Mouse (Mus musculus) forebrain, embryonic 15.5 days (tissue): ENCODE data around the gene Ms4a4a. TPM values are rescaled to one million over a fixed set of nuclear protein-coding genes. Genes with fewer than 3 reads are reported as not detected.

Source experiments
- ATAC-seq: fragments of 200-750 bp; cut with Nextera tagmentation; replicated peaks from 2 replicates; pipeline ENCODE4 v1.8.0; 2017; ENCODE audit warnings: mild to moderate bottlenecking, moderate TSS enrichment, moderate library complexity
- H3K27ac ChIP-seq: fragments of 300-500 bp; sonication (generic); replicated peaks from 2 replicates; pipeline ENCODE4 v1.5.1; 2015; ENCODE audit warnings: mild to moderate bottlenecking, inconsistent platforms
- H3K27me3 ChIP-seq: fragments of 300-500 bp; sonication (generic); 2 replicates; pipeline ENCODE4 v1.6.1; 2015; ENCODE audit warnings: inconsistent platforms
- H3K36me3 ChIP-seq: fragments of 300-500 bp; sonication (generic); 2 replicates; pipeline ENCODE4 v1.6.1; 2015; ENCODE audit warnings: mild to moderate bottlenecking, inconsistent platforms
- H3K4me1 ChIP-seq: fragments of 300-500 bp; sonication (generic); 2 replicates; pipeline ENCODE4 v1.6.1; 2015; ENCODE audit warnings: inconsistent platforms
- H3K4me2 ChIP-seq: fragments of 300-500 bp; sonication (generic); replicated peaks from 2 replicates; pipeline ENCODE4 v1.6.1; 2015; ENCODE audit warnings: mild to moderate bottlenecking, inconsistent platforms
- H3K4me3 ChIP-seq: fragments of 300-500 bp; sonication (generic); 2 replicates; pipeline ENCODE4 v1.5.1; 2015; ENCODE audit warnings: mild to moderate bottlenecking, inconsistent platforms
- H3K9ac ChIP-seq: fragments of 300-500 bp; sonication (generic); replicated peaks from 2 replicates; pipeline ENCODE4 v1.6.1; 2015; ENCODE audit warnings: mild to moderate bottlenecking, inconsistent platforms
- H3K9me3 ChIP-seq: fragments of 300-500 bp; sonication (generic); 2 replicates; pipeline ENCODE4 v1.6.1; 2016; ENCODE audit warnings: inconsistent platforms
- WGBS: fragments of 180-500 bp; shearing (Covaris S2); methylation state at CpG from one replicate; pipeline ENCODE4 v1.1.7; 2015; ENCODE audit warnings: mixed read lengths; 5-methylcytosine and 5-hydroxymethylcytosine counted together
- polyA plus RNA-seq: library from polyadenylated mRNA; unstranded; fragments of >200 nt; fragmentation: Nextera tagmentation; extraction: Ambion mirVana; gene quantifications from 2 replicates; pipeline ENCODE4 v1.2.1, GENCODE M21; 2015

Ms4a4a gene
- polyA plus RNA-seq: 1.0 and 1.7 TPM in 2 replicates

- Histone ChIP-seq H3K27me3 (no peaks in the 10 kb centered on the region), H3K4me2 (no peak within 1 kb of the TSS), H3K4me3 (no peak within 1 kb of the TSS), H3K4me1 (no peaks in the 10 kb centered on the region), H3K9me3 (no peaks in the 10 kb centered on the region), H3K9ac (no peak within 1 kb of the TSS), H3K36me3 (no peaks in the 10 kb centered on the region), H3K27ac (no peak within 1 kb of the TSS)
- WGBS: 79% methylated on average over 2 of the region's 2 CpGs
- ATAC-seq: no peak
Observed at GRCm38 (mm10) chr19:11375273-11375672, at the start of gene Ms4a4a. Gene Ms4a4a (plus strand): TSS chr19:11375523.

DNA sequence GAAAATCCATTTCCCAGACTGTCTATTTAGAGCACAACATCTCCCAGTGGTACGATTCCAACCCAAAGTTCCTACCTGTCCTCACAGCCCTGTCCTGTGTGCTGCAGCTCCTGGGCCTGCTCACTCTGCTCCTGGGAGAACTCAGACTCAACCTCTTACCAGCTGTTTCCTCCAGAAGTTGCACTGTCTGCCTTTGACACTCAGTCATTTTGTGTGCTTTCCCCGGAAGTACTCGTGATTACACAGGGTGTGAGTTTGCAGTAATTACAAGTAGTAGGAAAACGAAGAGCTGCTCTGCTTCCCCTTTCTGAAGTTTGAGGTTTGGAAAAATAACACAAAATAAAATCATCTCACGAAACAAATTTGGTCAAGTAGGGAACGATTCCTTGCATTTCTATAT is 39.4 kb upstream of the Ms4a4a start, which contains the start of gene Ms4a7:
TSS of gene Ms4a7 (minus strand) at position 215 of the 400 bp plus-strand sequence.
- Histone ChIP-seq H3K36me3 (no peaks in the 10 kb centered on the region), H3K9ac (no peak within 1 kb of the TSS), H3K4me1 (no peaks in the 10 kb centered on the region), H3K27ac (no peak within 1 kb of the TSS), H3K9me3 (no peaks in the 10 kb centered on the region), H3K4me2 (no peak within 1 kb of the TSS), H3K27me3 (no peaks in the 10 kb centered on the region), H3K4me3 (no peak within 1 kb of the TSS)
- no peak for ATAC-seq
- WGBS: 83% methylated on average over 6 of the region's 6 CpGs

DNA sequence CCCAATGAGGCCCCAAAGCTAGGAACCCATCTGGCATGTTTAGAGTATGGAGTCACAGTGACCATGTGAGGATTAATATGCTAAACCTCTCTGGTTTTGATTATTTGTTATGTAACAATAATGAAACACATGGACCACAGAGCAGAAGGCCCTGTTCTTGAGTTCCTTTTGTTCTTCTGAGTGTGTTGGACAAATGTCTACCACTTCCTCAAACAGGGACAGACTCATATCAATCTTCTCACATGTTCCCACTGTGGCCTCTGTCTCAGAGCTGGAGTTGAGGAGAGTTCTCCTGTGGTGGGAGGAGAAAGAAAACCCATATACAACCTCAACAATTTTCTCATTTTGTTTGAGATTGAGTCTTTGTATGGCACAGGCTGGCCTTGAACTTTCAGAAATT is 32.2 kb upstream of the Ms4a4a start:
- ATAC-seq: no peak
- H3K4me2 ChIP-seq: no peak overlapping the region

DNA sequence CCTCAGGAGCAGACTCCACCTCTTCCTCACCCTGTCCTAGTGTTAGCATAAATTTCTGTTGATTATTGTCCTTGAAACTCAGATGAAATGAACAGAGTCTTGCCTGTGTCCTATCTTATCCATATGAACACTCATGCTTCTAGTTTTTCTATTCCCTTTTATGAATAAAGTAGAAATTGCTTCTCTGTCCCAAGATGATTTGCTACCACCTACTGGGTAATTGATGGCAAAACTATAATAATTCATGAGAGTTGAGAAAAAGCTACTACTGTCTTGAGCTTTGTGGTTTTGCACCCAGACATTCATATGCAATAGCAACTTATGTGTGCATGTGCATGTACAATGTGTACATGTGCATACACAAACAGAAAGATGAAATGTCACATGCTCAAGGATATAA is 31.3 kb upstream of the Ms4a4a start:
- Histone ChIP-seq H3K9me3 (no peaks in the 10 kb centered on the region), H3K9ac (no peak overlapping the region), H3K27ac (no peak overlapping the region), H3K4me3 (no peak overlapping the region), H3K36me3 (no peaks in the 10 kb centered on the region), H3K4me2 (no peak overlapping the region), H3K4me1 (no peaks in the 10 kb centered on the region), H3K27me3 (no peaks in the 10 kb centered on the region)
- ATAC-seq: no peak

More for the DNA sequence above, 32.2 kb upstream of the Ms4a4a start:
- no peaks in the 10 kb centered on the region for H3K36me3 ChIP-seq
- no peaks in the 10 kb centered on the region for H3K9me3 ChIP-seq
- no peak overlapping the region for H3K27ac ChIP-seq
- H3K9ac ChIP-seq: no peak overlapping the region
- H3K27me3 ChIP-seq: no peaks in the 10 kb centered on the region
- H3K4me1 ChIP-seq: no peaks in the 10 kb centered on the region
- H3K4me3 ChIP-seq: no peak overlapping the region

DNA sequence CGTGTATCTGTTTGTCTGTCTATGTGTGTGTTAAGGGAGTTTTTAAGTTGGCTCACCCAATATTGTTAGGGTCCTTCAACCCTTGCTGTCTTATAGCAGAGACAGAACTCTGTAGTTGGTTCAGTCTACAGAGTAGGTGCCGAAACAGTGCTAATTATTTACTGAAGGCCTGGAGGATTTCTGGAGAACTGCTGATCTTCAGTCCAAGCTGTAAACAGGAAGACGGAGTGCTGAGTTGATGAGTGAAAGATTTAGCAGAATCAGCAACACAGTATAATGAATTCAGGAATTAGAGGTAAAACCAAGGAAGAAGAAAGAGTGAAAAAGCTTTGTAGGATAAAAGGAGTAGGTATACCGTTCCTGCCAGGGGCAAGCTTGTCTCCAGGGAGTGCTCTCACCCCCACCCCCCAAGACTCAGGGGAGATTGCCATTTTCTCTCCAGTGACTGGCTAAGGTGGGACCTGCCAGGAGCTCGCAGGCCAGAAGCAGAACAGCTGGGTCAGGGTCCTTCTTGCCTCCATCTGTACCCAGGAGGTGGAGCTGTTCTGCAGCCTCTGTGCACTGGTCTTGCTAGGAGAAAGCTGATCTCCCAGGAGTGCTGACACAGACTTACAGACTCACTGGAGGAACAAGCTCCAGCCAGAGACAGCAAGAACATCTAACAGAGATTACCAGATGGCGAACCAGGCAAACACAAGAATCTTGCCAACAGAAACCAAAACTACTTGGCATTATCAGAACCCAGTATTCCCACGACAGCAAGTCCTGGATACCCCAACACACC is 25.4 kb upstream of the Ms4a4a start:
- Histone ChIP-seq H3K27me3 (no peaks in the 10 kb centered on the region), H3K4me2 (no peak overlapping the region), H3K36me3 (no peaks in the 10 kb centered on the region), H3K9me3 (no peaks in the 10 kb centered on the region), H3K4me1 (no peaks in the 10 kb centered on the region), H3K9ac (no peak overlapping the region), H3K27ac (no peak overlapping the region), H3K4me3 (no peak overlapping the region)
- ATAC-seq: no peak
- 60% methylated on average over 7 of the region's 7 CpGs for WGBS

DNA sequence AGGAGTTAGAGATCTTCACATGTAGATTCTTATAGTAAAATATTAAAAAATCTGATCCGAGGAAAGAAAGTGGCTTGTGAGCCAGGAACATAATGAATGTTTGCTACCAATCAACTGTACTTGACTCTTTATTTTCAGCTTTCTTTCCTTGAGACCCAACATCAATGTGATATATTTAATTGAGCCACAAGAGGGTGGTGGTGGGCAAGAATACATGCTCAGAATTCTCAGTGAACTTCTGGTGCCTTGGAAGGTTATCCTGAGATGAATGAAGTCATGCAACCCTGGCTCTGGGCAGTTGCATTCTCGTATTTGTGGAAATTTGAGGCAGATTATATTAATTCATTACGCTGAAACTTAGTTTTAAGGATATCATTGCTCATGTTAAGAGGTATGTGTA is 23.4 kb upstream of the Ms4a4a start:
- WGBS: 70% methylated on average over 3 of the region's 3 CpGs
- Histone ChIP-seq H3K9ac (no peak overlapping the region), H3K27ac (no peak overlapping the region), H3K4me3 (no peak overlapping the region), H3K4me2 (no peak overlapping the region), H3K9me3 (no peaks in the 10 kb centered on the region), H3K27me3 (no peaks in the 10 kb centered on the region), H3K36me3 (no peaks in the 10 kb centered on the region), H3K4me1 (no peaks in the 10 kb centered on the region)
- no peak for ATAC-seq

GRCm38 (mm10) chr19:11355730-11356129 is 19.6 kb upstream of the Ms4a4a start:
- no peaks in the 10 kb centered on the region for H3K27me3 ChIP-seq
- H3K27ac ChIP-seq: no peak overlapping the region
- H3K4me3 ChIP-seq: no peak overlapping the region
- no peak for ATAC-seq
- H3K36me3 ChIP-seq: no peaks in the 10 kb centered on the region
- no peak overlapping the region for H3K4me2 ChIP-seq
- no peaks in the 10 kb centered on the region for H3K4me1 ChIP-seq
- H3K9me3 ChIP-seq: no peaks in the 10 kb centered on the region
- WGBS: 84% methylated on average over 7 of the region's 7 CpGs
- no peak overlapping the region for H3K9ac ChIP-seq

- H3K4me1 ChIP-seq: no peaks in the 10 kb centered on the region
- H3K27me3 ChIP-seq: no peaks in the 10 kb centered on the region
- no peak overlapping the region for H3K4me3 ChIP-seq
- H3K9me3 ChIP-seq: no peaks in the 10 kb centered on the region
- 71% methylated on average over 3 of the region's 3 CpGs for WGBS
- no peaks in the 10 kb centered on the region for H3K36me3 ChIP-seq
- no peak overlapping the region for H3K4me2 ChIP-seq
- H3K27ac ChIP-seq: no peak overlapping the region
- H3K9ac ChIP-seq: no peak overlapping the region
- no peak for ATAC-seq
Observed at GRCm38 (mm10) chr19:11360106-11360505, 15.2 kb upstream of the Ms4a4a start.

DNA sequence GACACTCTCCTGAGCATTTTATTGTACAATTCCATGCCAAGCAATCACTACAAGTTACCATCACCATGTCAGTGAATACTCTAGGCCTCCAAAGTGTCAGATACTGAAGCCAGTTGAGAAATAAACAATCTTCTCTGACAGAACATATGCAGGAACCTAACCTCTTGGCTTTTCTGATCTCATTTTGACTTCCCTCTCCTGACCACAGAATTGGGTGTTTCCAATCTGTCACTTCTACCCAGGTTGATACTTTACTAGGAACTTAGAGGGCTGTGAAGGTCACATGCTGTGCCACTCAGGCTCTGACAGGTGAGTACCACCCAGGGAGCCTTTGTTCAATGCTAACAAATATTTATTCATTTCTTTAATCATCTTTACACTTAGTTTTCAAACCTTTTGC is 13.3 kb upstream of the Ms4a4a start:
- Histone ChIP-seq H3K4me3 (no peak overlapping the region), H3K27ac (no peak overlapping the region), H3K27me3 (no peaks in the 10 kb centered on the region), H3K4me2 (no peak overlapping the region), H3K9me3 (no peaks in the 10 kb centered on the region), H3K4me1 (no peaks in the 10 kb centered on the region), H3K9ac (no peak overlapping the region), H3K36me3 (no peaks in the 10 kb centered on the region)
- no peak for ATAC-seq

- H3K36me3 ChIP-seq: no peaks in the 10 kb centered on the region
- H3K27ac ChIP-seq: no peak overlapping the region
- no peak overlapping the region for H3K4me3 ChIP-seq
- no peak overlapping the region for H3K9ac ChIP-seq
- H3K4me2 ChIP-seq: no peak overlapping the region
- no peak for ATAC-seq
- H3K9me3 ChIP-seq: no peaks in the 10 kb centered on the region
- 91% methylated on average over 3 of the region's 3 CpGs for WGBS
- H3K27me3 ChIP-seq: no peaks in the 10 kb centered on the region
- H3K4me1 ChIP-seq: no peaks in the 10 kb centered on the region
Observed at GRCm38 (mm10) chr19:11368310-11368709, 7.0 kb upstream of the Ms4a4a start.

DNA sequence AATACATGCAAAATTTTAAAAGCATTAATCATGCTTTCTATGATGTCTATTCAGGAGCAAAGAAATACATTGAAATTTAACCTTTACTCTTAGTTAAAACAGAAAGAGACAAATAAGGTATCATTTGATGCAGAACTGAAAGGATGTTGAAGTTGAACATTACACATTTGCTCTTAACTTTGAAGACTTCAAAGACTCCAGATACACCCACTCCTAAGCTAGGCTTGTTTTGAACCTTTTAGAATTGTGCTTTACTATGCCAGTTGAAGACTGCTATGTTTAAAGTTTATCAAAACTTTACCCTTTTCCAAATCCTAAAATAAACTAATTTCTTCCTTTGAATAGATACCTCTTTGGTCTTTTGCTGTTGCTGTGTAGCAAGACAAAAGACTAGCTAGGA is 4.1 kb upstream of the Ms4a4a start:
- no peak overlapping the region for H3K27ac ChIP-seq
- no peaks in the 10 kb centered on the region for H3K36me3 ChIP-seq
- H3K9ac ChIP-seq: no peak overlapping the region
- no peaks in the 10 kb centered on the region for H3K9me3 ChIP-seq
- no peak for ATAC-seq
- no peaks in the 10 kb centered on the region for H3K27me3 ChIP-seq
- H3K4me2 ChIP-seq: no peak overlapping the region
- no peaks in the 10 kb centered on the region for H3K4me1 ChIP-seq
- no peak overlapping the region for H3K4me3 ChIP-seq

DNA sequence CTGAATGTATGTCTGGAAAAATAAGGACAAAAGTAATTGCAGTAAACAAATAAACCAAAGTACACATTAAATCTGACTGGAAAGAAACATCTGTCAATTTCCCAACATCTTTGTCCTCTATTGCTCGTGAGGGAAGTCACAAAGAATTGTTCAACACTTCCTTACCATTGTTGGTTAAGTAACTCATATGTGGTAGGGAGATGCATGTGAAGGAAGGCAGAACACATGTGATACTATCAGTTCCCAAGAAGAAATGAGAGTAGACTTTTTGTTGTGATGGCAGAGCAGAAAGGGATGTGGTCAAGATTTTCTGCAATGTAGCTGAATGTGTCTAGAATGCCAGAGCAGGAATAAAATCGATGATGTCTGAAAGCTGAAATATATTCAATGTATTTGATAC is 1.1 kb downstream of the Ms4a4a start:
- Histone ChIP-seq H3K27me3 (no peaks in the 10 kb centered on the region), H3K9me3 (no peaks in the 10 kb centered on the region), H3K4me3 (no peak overlapping the region), H3K4me2 (no peak overlapping the region), H3K4me1 (no peaks in the 10 kb centered on the region), H3K36me3 (no peaks in the 10 kb centered on the region), H3K27ac (no peak overlapping the region), H3K9ac (no peak overlapping the region)
- WGBS: 83% methylated on average over 2 of the region's 2 CpGs
- ATAC-seq: no peak

GRCm38 (mm10) chr19:11387109-11387508 is 11.8 kb downstream of the Ms4a4a start:
- Histone ChIP-seq H3K9ac (no peak overlapping the region), H3K36me3 (no peaks in the 10 kb centered on the region), H3K4me1 (no peaks in the 10 kb centered on the region), H3K4me2 (no peak overlapping the region), H3K4me3 (no peak overlapping the region), H3K9me3 (no peaks in the 10 kb centered on the region), H3K27ac (no peak overlapping the region), H3K27me3 (no peaks in the 10 kb centered on the region)
- ATAC-seq: no peak
- WGBS: 94% methylated on average over 2 of the region's 2 CpGs
